Mouse (Mus musculus): ENCODE results near the gene Fam81b. TPM values are rescaled to one million over a fixed set of nuclear protein-coding genes. Genes with fewer than 3 reads are reported as not detected.
A peak's percentile ranks its signal among the peaks of the same experiment; 100 is the strongest.

Gene Fam81b
- polyA plus RNA-seq, 1 experiment from 2014 or later, result not detected

DNA sequence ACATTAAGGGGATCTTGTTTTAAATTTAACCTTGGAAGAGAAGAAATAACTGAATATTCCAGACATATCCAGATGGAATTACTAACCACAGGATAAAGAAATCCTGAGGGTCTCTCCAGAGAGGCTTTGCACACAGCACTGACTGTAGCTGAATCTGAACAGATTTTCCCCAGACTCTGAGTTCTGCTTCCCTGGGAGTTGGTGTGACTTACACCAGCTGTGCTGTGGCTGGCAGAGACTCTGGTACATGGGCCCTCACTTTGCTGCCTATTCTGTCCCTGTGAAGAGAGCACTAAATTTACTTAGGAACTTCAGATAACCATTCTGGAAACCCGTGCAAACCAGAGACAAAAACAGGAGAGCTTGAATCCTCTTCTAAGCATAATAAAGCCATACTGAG, 46.1 kb downstream of the Fam81b start:
- 48% methylated on average over 1 of the region's 1 CpGs for WGBS
- H3K36me3 ChIP-seq, result no peaks in the 10 kb centered on the region
- no peak overlapping the region for H3K27ac ChIP-seq
- no peaks in the 10 kb centered on the region; the same call in 1 of the 2 replicates for H3K9me3 ChIP-seq
- ATAC-seq, result no peak
- no peak overlapping the region for H3K4me2 ChIP-seq (replicated peaks)
- no peaks in the 10 kb centered on the region for H3K27me3 ChIP-seq (replicated peaks)
- H3K9ac ChIP-seq, result no peak overlapping the region
- no peaks in the 10 kb centered on the region for H3K4me1 ChIP-seq (replicated peaks)
- no peak overlapping the region for H3K4me3 ChIP-seq (replicated peaks)

DNA sequence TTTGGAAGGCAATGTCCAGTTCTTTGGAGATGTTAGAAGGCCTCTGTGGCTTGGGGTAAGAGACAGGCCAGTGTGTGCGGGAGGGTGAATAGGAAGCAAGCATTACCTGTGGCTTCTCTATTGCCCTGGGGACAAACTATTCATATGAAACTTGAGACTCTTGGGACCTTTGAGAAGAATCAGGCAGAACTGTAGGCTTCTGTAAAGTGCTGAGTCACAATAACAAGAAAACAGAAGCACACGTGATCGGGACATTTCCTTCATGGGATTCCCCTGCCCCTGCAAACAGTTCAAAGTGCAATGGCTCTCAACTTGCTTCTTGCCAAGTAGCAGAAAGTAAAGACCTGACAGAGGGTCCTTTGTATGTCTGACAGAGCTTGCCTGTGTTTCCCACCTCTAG, 48.5 kb downstream of the Fam81b start:
- no peaks in the 10 kb centered on the region; the same call in 1 of the 2 replicates for H3K9me3 ChIP-seq
- no peak overlapping the region for H3K9ac ChIP-seq
- H3K27ac ChIP-seq, result no peak overlapping the region
- no peak overlapping the region for H3K4me3 ChIP-seq (replicated peaks)
- no peaks in the 10 kb centered on the region for H3K4me1 ChIP-seq (replicated peaks)
- ATAC-seq, result 0 out of 2 replicates have a peak, but pooled peaks have one; percentile 25
- WGBS, result 66% methylated on average over 3 of the region's 3 CpGs
- H3K36me3 ChIP-seq, result no peaks in the 10 kb centered on the region
- H3K27me3 ChIP-seq (replicated peaks), result no peaks in the 10 kb centered on the region
- no peak overlapping the region for H3K4me2 ChIP-seq (replicated peaks)

DNA sequence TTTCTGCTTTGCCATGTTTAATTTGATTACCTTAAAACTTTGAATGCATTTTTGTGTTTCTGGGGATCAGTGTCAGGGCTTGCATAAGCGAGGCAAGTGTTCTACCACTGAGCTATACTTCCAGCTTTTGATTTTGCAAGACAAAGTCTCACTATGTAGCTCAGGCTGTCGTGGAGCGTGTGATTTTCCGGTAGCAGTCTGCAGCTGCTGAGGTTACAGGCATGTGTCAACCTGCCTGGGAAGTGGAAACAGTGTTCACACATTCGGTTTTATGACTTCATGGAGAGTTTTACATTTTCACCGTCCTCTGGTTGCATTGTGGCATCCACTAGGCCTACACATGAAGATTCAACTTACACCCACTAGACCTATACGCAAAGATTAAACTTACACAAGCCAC, 54.8 kb downstream of the Fam81b start:
- WGBS, result 67% methylated on average over 7 of the region's 7 CpGs
- H3K9me3 ChIP-seq, result no peaks in the 10 kb centered on the region
- no peaks in the 10 kb centered on the region for H3K27me3 ChIP-seq (replicated peaks)
- no peak overlapping the region for H3K9ac ChIP-seq
- no peak overlapping the region for H3K4me3 ChIP-seq (replicated peaks)
- no peaks in the 10 kb centered on the region for H3K36me3 ChIP-seq
- H3K27ac ChIP-seq, result no peak overlapping the region
- no peak overlapping the region for H3K4me2 ChIP-seq (replicated peaks)
- H3K4me1 ChIP-seq (replicated peaks), result no peaks in the 10 kb centered on the region
- ATAC-seq, result no peak

DNA sequence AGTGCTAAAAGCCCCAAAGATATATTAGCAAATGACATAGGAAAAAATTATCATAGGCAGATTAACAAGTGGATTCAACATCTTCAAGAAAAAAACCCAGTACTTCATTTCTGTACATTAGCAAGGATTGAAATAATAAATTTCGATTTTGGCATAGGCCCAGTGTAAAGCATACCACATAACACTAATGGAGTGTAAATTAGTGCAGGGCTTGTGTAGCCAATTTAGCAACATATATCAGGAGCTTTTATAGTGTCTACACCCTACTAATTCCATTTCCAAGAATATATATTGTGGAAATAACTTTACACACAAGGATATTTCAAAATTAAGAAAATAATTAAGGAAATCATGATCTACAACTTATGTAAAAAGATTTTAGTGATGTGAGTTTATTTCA, 55.8 kb downstream of the Fam81b start:
- Histone ChIP-seq H3K27ac (no peak overlapping the region), H3K27me3 (replicated peaks) (no peaks in the 10 kb centered on the region), H3K4me1 (replicated peaks) (no peaks in the 10 kb centered on the region), H3K4me3 (replicated peaks) (no peak overlapping the region), H3K36me3 (no peaks in the 10 kb centered on the region), H3K9me3 (no peaks in the 10 kb centered on the region), H3K4me2 (replicated peaks) (no peak overlapping the region), H3K9ac (no peak overlapping the region)
- ATAC-seq, result no peak
- WGBS, result 59% methylated on average over 1 of the region's 1 CpGs

DNA sequence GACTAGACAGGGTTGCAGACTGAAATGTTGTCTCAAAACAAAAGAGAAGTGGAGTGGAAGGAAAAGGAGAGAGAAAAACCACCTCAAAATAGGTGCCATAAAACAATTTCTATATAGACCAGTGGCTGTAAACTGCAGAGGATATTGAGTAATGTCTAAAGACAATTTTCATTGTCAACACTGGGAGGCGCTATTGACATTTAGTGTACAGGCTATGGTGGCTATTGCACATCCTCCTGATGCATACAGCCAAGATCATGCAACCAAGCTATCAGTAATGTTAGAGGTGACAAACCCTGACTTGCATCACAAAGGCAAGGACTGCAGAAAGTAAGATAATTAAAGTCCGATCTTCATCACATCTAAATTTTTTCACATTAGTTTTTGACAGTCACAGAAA, 89.5 kb downstream of the Fam81b start:
- H3K27me3 ChIP-seq (replicated peaks), result no peaks in the 10 kb centered on the region
- no peak overlapping the region for H3K4me3 ChIP-seq (replicated peaks)
- WGBS, result 45% methylated on average over 2 of the region's 2 CpGs
- H3K27ac ChIP-seq, result no peak overlapping the region
- 0 out of 2 replicates have a peak, but pooled peaks have one; percentile 55 for ATAC-seq
- H3K9ac ChIP-seq, result no peak overlapping the region
- no peak overlapping the region for H3K4me2 ChIP-seq (replicated peaks)
- no peaks in the 10 kb centered on the region for H3K36me3 ChIP-seq
- no peaks in the 10 kb centered on the region for H3K9me3 ChIP-seq
- no peaks in the 10 kb centered on the region for H3K4me1 ChIP-seq (replicated peaks)

DNA sequence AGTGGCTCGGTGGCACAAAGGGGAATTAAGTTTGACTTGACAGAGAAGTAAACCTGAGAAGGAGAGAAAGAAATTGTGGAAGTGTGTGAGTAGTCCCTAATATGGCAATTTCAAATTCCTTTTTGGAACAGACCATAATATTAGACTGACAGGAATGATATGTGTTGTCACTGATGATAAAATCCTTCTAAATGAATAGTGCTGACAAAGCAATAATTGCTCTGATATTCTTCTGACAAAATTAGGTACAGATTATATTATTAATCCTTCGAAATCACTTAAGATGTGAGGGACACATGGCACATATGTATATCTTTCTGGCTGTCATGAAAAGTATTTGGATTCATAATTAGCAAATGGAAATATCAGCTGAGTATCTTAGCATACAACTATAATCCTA, 89.9 kb downstream of the Fam81b start:
- WGBS, result 74% methylated on average over 2 of the region's 2 CpGs
- no peaks in the 10 kb centered on the region for H3K4me1 ChIP-seq (replicated peaks)
- ATAC-seq, result no peak

DNA sequence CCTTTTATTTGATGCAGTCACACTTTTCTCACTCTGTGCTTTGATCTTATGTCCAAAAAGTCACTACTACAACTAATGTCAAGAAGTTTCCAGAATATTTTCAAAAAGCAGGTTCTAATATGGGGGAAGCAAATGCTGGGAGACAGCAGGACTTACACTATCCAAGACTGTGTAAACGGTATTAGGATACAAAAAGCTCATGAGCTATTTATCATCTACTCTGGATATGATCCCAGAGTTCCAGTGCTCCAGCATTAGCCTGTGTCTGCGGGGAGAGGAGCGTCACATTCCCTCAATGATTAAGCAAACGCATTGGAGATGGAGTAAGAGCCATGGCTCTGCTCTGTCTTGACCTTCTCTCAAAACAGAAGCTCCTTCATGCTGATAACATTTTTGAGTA, 104.9 kb downstream of the Fam81b start:
- no peaks in the 10 kb centered on the region for H3K27me3 ChIP-seq (replicated peaks)
- WGBS, result 79% methylated on average over 4 of the region's 4 CpGs
- H3K4me3 ChIP-seq (replicated peaks), result no peak overlapping the region
- no peaks in the 10 kb centered on the region for H3K9me3 ChIP-seq
- no peaks in the 10 kb centered on the region for H3K36me3 ChIP-seq
- no peak overlapping the region for H3K9ac ChIP-seq
- no peak for ATAC-seq
- no peak overlapping the region for H3K27ac ChIP-seq
- H3K4me1 ChIP-seq (replicated peaks), result no peaks in the 10 kb centered on the region
- H3K4me2 ChIP-seq (replicated peaks), result no peak overlapping the region

More for the DNA sequence above, 89.9 kb downstream of the Fam81b start:
- Histone ChIP-seq H3K36me3 (no peaks in the 10 kb centered on the region), H3K27me3 (replicated peaks) (no peaks in the 10 kb centered on the region), H3K9me3 (no peaks in the 10 kb centered on the region), H3K4me3 (replicated peaks) (no peak overlapping the region), H3K4me2 (replicated peaks) (no peak overlapping the region), H3K9ac (no peak overlapping the region), H3K27ac (no peak overlapping the region)

DNA sequence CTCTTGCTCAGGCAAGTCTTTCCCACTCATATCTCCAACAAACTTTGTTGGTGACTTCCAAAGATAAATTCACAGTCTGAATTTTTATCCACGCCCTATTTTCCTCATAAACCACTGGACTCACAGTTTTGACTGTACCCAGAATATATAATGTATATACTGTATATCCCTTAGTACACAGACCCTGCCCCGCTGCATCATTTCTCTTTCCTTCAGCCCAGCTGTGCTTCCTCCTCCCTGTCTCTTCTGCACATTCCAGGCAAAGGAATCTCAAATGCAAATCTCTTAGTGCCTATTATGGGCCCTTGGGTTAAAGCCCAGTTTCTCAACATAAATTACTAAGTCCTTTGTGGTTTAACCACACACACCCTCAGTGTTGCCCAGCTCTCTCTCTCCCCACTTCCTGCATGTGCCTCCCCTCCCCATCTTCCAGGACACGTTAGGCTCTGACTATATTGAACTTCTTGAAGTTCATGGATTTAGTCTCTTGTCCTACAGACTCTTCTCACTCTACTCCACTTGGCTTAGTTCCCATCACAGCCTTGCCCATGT, 107.5 kb downstream of the Fam81b start:
- Histone ChIP-seq H3K36me3 (peaks cover 2% of the 10 kb centered on the region; the same call in 1 of the 2 replicates), H3K9me3 (no peaks in the 10 kb centered on the region), H3K27me3 (replicated peaks) (no peaks in the 10 kb centered on the region), H3K27ac (no peak overlapping the region), H3K4me3 (replicated peaks) (no peak overlapping the region), H3K4me1 (replicated peaks) (no peaks in the 10 kb centered on the region), H3K4me2 (replicated peaks) (no peak overlapping the region), H3K9ac (no peak overlapping the region)
- 60% methylated on average over 3 of the region's 3 CpGs for WGBS
- no peak for ATAC-seq

DNA sequence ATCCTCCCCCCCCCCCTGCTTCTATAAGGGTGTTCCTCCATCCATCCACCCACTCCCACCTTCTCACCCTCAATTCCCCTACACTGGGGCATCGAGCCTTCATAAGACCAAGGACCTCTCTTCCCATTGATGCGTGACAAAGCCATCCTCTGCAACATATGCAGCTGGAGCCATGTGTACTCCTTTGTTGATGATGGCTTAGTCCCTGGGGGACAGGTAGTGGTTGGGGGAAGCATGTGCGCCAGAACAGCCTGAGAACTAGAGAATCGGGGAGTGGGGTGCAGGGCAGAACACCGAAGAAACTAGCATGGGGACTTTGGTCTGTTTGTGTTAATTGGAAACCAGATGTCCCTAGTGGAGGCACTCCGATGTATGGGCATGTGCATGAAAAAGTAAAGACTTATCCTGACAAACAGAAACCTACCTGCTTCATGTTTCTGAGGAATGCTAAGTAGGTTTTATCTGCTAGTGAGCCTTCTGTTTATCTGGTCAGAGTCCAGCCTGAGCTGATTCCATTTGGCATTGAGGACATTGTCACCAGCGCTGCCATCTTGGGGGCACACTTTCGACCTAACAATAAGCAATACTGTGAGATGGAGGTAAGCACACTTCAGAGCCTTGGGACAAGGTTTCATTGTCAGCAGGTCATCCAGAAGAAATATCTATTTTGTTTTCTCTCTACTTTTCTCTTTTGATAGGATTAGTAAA, 109.3 kb downstream of the Fam81b start:
- Histone ChIP-seq H3K27ac (no peak overlapping the region), H3K4me1 (replicated peaks) (no peaks in the 10 kb centered on the region), H3K9ac (no peak overlapping the region), H3K4me2 (replicated peaks) (no peak overlapping the region), H3K9me3 (no peaks in the 10 kb centered on the region), H3K36me3 (peaks cover 5% of the 10 kb centered on the region; the same call in 1 of the 2 replicates), H3K27me3 (replicated peaks) (no peaks in the 10 kb centered on the region), H3K4me3 (replicated peaks) (no peak overlapping the region)
- WGBS, result 94% methylated on average over 8 of the region's 8 CpGs
- ATAC-seq, result no peak

DNA sequence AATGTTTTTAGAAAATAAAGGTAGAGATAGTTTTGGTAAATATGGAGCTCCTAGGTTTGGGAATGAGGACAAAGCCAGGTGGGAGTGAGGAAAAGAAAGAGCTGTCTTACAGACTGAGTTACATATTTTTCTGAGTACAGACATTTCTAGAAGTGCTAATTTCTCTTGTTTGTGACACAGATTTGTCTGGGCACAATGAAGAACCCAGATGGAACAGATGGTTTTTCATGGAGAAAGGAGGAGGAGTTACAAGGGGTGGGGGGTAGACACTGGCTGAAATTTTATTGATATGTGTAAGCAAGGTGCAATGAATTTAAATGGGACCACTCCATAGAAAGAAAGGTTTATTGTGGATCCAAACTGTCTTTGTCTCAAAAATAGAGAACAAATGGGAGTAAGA, 109.9 kb downstream of the Fam81b start:
- no peak overlapping the region for H3K27ac ChIP-seq
- H3K4me3 ChIP-seq (replicated peaks), result no peak overlapping the region
- H3K4me1 ChIP-seq (replicated peaks), result no peaks in the 10 kb centered on the region
- no peaks in the 10 kb centered on the region for H3K27me3 ChIP-seq (replicated peaks)
- H3K9me3 ChIP-seq, result no peaks in the 10 kb centered on the region
- no peak overlapping the region for H3K4me2 ChIP-seq (replicated peaks)
- H3K36me3 ChIP-seq, result peaks cover 5% of the 10 kb centered on the region; the same call in 1 of the 2 replicates
- H3K9ac ChIP-seq, result no peak overlapping the region
- no peak for ATAC-seq

DNA sequence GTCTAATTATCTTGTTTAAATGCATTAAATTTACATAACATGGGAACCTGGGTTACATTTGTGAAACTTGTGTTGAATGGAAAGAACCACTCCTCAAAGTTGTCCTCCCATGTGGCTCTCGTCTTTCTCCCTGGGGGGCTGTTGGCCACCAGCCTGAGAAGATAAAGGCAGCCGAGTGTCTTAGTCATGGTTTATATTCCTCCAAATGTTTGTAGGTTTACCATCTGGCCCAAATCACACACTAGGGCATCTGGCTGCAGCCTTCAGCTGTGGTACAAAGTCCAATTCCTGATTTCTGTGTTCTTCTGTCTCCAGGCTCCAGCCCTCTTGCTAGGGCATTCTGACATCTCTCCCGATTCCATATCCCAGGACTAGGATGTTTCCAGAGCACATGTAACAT, 114.6 kb downstream of the Fam81b start:
- H3K27me3 ChIP-seq (replicated peaks), result no peaks in the 10 kb centered on the region
- peaks cover 8% of the 10 kb centered on the region; the same call in 1 of the 2 replicates for H3K36me3 ChIP-seq
- no peaks in the 10 kb centered on the region for H3K9me3 ChIP-seq
- H3K4me1 ChIP-seq (replicated peaks), result no peaks in the 10 kb centered on the region
- WGBS, result 74% methylated on average over 3 of the region's 3 CpGs
- no peak overlapping the region for H3K27ac ChIP-seq
- ATAC-seq, result no peak
- H3K9ac ChIP-seq, result no peak overlapping the region
- no peak overlapping the region for H3K4me2 ChIP-seq (replicated peaks)
- H3K4me3 ChIP-seq (replicated peaks), result no peak overlapping the region

DNA sequence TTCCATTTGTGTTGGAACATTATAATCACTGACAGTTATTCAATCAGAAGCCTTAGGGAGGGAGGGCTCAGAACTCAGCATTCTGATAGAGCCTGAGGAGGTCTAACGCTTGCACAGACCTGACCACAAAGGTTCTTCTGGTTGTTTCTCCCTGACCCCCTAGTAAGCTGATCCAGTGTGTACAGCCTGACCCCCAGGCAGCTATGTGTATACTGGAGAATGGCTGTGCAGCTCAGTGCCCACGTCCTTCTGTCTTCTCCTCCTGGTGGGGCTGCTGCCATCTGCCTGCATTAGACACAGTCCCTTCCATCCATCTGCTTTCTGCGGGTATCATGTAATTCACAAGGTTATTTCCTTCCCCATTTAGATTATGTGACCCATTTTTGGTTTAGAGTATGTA, 115.7 kb downstream of the Fam81b start:
- Histone ChIP-seq H3K27me3 (replicated peaks) (no peaks in the 10 kb centered on the region), H3K9ac (no peak overlapping the region), H3K4me2 (replicated peaks) (no peak overlapping the region), H3K27ac (no peak overlapping the region), H3K4me1 (replicated peaks) (no peaks in the 10 kb centered on the region), H3K36me3 (peaks cover 8% of the 10 kb centered on the region; the same call in 1 of the 2 replicates), H3K4me3 (replicated peaks) (no peak overlapping the region), H3K9me3 (no peaks in the 10 kb centered on the region)
- ATAC-seq, result no peak
- 73% methylated on average over 3 of the region's 3 CpGs for WGBS

DNA sequence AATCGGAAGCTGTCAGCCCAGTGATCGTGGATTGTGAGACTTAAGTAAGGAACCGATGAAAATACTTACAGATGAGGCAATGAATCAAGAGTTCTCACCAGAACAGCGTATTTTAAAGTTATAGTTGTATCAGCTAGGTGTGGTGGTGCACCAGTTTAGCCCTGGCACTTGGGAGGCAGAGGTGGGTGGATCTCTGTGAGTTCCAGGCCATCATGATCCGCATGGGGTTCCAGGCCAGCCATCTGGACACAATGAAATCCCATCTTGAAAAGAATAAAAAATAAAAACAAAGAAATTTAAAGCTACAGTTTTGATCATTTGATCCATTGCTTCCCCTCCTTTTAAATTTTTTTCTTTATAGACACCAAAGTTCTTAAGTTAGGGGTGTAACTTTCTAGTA, 117.2 kb downstream of the Fam81b start:
- no peak overlapping the region for H3K4me3 ChIP-seq (replicated peaks)
- ATAC-seq, result no peak
- no peak overlapping the region for H3K4me2 ChIP-seq (replicated peaks)
- H3K9ac ChIP-seq, result no peak overlapping the region
- H3K27ac ChIP-seq, result no peak overlapping the region
- H3K9me3 ChIP-seq, result no peaks in the 10 kb centered on the region
- no peaks in the 10 kb centered on the region for H3K4me1 ChIP-seq (replicated peaks)
- H3K36me3 ChIP-seq, result peaks cover 8% of the 10 kb centered on the region; the same call in 1 of the 2 replicates
- WGBS, result 93% methylated on average over 5 of the region's 5 CpGs
- no peaks in the 10 kb centered on the region for H3K27me3 ChIP-seq (replicated peaks)

Measured in intestine, embryonic 15.5 days (tissue).